Mouse (Mus musculus): ENCODE data around the gene Cpsf3. TPM values are rescaled to one million over a fixed set of nuclear protein-coding genes. Genes with fewer than 3 reads are reported as not detected.

Gene Cpsf3
- polyA plus RNA-seq (2016; fragmentation: Nextera tagmentation; extraction: Ambion mirVana) = 91.9 and 106 TPM in 2 replicates

DNA sequence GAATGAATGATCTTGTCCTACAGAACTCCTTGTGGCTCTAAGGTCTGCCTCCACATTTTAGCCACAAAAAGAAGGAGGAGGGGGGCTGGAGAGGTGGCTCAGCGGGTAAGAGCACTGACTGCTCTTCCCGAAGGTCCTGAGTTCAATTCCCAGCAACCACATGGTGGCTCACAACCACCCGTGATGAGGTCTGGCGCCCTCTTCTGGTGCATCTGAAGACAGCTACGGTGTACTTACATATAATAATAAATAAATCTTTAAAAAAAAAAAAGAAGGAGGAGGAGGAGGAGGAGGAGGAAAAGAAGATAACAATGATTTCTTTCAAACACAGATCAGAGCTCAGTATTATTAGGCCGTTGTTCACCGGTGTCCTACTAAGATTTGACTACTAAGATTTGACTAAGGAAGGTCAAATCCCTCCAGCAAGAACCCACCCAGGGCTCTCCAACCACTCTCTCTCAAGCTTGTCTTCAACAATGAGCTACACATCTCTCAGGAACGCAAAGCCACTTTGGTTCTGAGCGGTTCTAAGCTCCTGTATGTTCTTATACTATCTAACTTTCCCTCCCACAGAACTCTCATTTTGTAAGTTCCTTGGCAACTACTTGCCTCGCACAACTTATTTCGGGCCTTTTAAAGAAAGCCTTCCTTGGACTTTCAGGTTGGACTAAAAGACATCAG lies at the start of gene Cpsf3:
TSS of gene Cpsf3 (plus strand) at position 631 of the 681 bp plus-strand sequence.
- Histone ChIP-seq H3K36me3 (0 out of 2 replicates have a peak, but pooled peaks cover 3% of the 10 kb centered on the region), H3K27me3 (ENCODE audit: insufficient read depth, poor library complexity, severe bottlenecking) (no peaks in the 10 kb centered on the region), H3K4me1 (peaks cover 8% of the 10 kb centered on the region; the same call in 1 of the 2 replicates), H3K4me3 (peak within 1 kb of the TSS; percentile 82), H3K27ac (peak within 1 kb of the TSS; percentile 92), H3K9me3 (no peaks in the 10 kb centered on the region)
- 46% methylated on average over 11 of the region's 11 CpGs for WGBS
- no peak for DNase-seq (ENCODE audit: low spot score)

DNA sequence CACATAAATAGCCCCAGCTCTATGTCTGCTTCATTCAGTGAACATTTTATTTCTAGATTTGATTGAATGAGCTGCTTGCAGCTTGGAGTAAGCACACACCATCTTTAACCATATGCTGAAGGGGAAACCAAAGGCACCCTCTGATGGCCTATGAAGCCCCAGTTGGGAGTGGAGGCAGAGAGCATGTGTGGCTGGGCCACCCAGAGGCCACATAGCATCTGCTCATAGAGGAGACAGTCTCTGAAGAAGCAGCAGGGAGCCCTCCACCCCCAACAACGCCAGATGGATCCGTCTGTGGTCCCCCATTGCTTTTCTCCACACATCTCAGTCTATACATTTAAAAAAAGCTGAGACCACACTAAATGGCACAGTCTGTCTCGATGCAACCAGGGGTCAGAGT lies 43.2 kb upstream of the Cpsf3 start:
- DNase-seq (ENCODE audit: low spot score) = no peak
- H3K27me3 ChIP-seq (ENCODE audit: insufficient read depth, poor library complexity, severe bottlenecking) = no peaks in the 10 kb centered on the region
- H3K4me3 ChIP-seq = no peak overlapping the region
- no peak overlapping the region for H3K27ac ChIP-seq
- 82% methylated on average over 3 of the region's 3 CpGs for WGBS
- H3K4me1 ChIP-seq = no peaks in the 10 kb centered on the region
- H3K36me3 ChIP-seq = peaks cover 65% of the 10 kb centered on the region
- H3K9me3 ChIP-seq = no peaks in the 10 kb centered on the region

GRCm38 (mm10) chr12:21244375-21244960 lies 40.7 kb upstream of the Cpsf3 start:
- WGBS = 91% methylated on average over 11 of the region's 11 CpGs
- H3K27ac ChIP-seq = no peak overlapping the region
- peaks cover 7% of the 10 kb centered on the region; the same call in 1 of the 2 replicates for H3K4me1 ChIP-seq
- H3K36me3 ChIP-seq = peaks cover 63% of the 10 kb centered on the region
- no peak for DNase-seq (ENCODE audit: low spot score)
- no peaks in the 10 kb centered on the region for H3K9me3 ChIP-seq
- H3K27me3 ChIP-seq (ENCODE audit: insufficient read depth, poor library complexity, severe bottlenecking) = no peaks in the 10 kb centered on the region
- no peak overlapping the region for H3K4me3 ChIP-seq

DNA sequence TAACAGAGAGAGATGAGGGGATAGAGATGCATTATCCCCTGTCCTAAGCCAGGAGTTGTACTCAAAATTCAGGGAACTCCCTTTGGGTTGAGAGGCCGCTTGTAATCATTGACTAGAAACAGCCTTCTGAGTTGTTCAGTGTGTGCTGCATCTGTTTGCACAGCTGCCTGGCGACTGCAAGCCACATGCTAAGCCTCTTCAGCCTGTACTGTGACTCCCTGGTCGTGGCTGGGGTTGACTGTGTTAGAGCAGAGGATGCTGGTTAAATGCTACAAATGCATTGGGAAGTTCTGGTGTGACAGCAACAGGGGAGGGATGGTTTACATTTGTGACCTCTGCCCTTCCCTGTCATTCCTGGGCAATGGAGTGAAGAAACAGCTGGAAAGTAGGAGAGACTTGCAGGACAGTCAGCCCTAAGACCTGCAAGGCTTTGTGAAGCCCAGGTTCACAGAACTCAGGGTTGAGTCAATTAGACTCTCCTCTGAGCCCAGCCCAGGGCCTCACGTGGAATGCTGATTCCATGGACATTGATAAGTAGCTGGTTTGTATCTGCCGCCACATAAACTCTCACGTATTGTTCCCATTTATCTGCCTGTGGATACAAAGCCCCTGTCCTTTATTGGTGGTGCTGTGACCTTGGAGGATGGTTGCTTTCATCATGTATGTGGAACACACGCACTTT lies 37.3 kb upstream of the Cpsf3 start:
- peaks cover 76% of the 10 kb centered on the region for H3K36me3 ChIP-seq
- peaks cover 7% of the 10 kb centered on the region; the same call in 1 of the 2 replicates for H3K4me1 ChIP-seq
- 72% methylated on average over 7 of the region's 7 CpGs for WGBS
- no peaks in the 10 kb centered on the region for H3K27me3 ChIP-seq (ENCODE audit: insufficient read depth, poor library complexity, severe bottlenecking)
- H3K4me3 ChIP-seq = no peak overlapping the region
- no peak for DNase-seq (ENCODE audit: low spot score)
- no peaks in the 10 kb centered on the region for H3K9me3 ChIP-seq
- no peak overlapping the region; the same call in 1 of the 2 replicates for H3K27ac ChIP-seq

GRCm38 (mm10) chr12:21260494-21261256 lies 24.5 kb upstream of the Cpsf3 start:
- H3K4me3 ChIP-seq = no peak overlapping the region
- no peaks in the 10 kb centered on the region for H3K9me3 ChIP-seq
- DNase-seq (ENCODE audit: low spot score) = no peak
- WGBS = 87% methylated on average over 6 of the region's 6 CpGs
- H3K4me1 ChIP-seq = peaks cover 6% of the 10 kb centered on the region; the same call in 1 of the 2 replicates
- H3K27ac ChIP-seq = no peak overlapping the region
- peaks cover 75% of the 10 kb centered on the region for H3K36me3 ChIP-seq
- no peaks in the 10 kb centered on the region for H3K27me3 ChIP-seq (ENCODE audit: insufficient read depth, poor library complexity, severe bottlenecking)

DNA sequence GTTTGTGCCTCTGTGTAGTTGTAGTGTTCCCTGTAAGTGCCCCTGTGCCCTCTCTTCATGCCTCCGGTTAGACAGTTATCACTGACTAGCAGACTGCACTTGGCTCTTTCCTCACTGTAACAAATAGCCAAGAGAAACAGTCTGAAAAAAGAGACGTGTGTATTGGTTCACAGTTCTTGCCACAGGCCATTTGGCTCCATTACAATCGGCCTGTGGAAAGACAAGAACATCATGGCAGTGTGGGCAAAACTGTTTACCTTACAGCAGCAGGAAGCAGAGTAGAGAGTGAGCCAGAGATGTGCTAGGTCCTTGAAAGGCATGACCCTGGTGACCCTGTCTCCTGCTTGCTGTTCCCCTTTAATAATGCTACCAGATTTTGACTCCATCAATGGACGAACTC lies 23.7 kb upstream of the Cpsf3 start:
- Histone ChIP-seq H3K4me1 (peaks cover 6% of the 10 kb centered on the region; the same call in 1 of the 2 replicates), H3K9me3 (no peaks in the 10 kb centered on the region), H3K4me3 (no peak overlapping the region), H3K27ac (no peak overlapping the region), H3K36me3 (peaks cover 75% of the 10 kb centered on the region), H3K27me3 (ENCODE audit: insufficient read depth, poor library complexity, severe bottlenecking) (no peaks in the 10 kb centered on the region)
- no peak for DNase-seq (ENCODE audit: low spot score)
- WGBS = 81% methylated on average over 4 of the region's 4 CpGs

DNA sequence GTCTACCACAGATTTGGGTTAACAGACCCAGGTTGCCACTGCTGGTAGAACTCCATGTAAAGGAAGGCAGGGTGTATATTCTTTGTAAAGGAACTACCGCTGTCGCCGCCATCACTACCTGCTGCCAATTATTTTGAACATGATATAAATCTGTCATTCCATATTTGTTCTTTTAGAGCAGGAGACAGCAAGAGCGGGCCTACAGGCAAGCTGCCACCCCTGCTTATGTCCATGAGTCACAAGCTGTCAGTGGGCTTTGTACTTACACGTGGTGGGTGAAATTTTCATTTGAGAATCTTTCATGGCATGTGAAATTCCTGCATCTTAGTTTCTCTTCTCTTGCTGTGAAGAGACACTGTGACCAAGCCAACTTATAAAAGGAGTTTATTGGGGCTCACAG lies 21.9 kb upstream of the Cpsf3 start:
- no peaks in the 10 kb centered on the region for H3K27me3 ChIP-seq (ENCODE audit: insufficient read depth, poor library complexity, severe bottlenecking)
- peaks cover 69% of the 10 kb centered on the region for H3K36me3 ChIP-seq
- H3K4me3 ChIP-seq = no peak overlapping the region
- H3K9me3 ChIP-seq = no peaks in the 10 kb centered on the region
- H3K27ac ChIP-seq = no peak overlapping the region
- H3K4me1 ChIP-seq = peaks cover 6% of the 10 kb centered on the region; the same call in 1 of the 2 replicates
- WGBS = 93% methylated on average over 5 of the region's 5 CpGs
- DNase-seq (ENCODE audit: low spot score) = no peak

DNA sequence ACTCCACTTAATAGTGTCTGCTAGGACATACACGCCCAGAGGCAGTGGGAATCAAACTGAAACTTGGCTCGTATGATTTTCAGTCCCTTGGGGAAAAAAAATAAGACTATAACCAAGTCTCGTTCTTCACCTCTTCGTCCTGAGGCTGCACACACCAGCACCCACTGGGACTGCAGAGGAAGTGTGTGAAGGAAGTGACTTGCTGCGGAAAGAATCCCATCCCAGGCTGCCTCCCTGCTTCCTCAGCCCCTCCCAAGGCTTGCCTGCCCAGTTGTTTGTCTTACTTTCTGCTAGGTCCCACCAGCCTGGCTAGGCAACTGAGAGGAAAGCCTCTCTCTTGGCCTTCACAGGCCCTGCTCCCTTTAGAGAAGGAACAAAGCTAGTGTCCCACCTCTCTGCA lies 20.9 kb upstream of the Cpsf3 start:
- Histone ChIP-seq H3K27me3 (ENCODE audit: insufficient read depth, poor library complexity, severe bottlenecking) (no peaks in the 10 kb centered on the region), H3K36me3 (peaks cover 69% of the 10 kb centered on the region), H3K9me3 (no peaks in the 10 kb centered on the region), H3K27ac (peak overlapping the region; percentile 59), H3K4me3 (no peak overlapping the region), H3K4me1 (peaks cover 6% of the 10 kb centered on the region; the same call in 1 of the 2 replicates)
- WGBS = 69% methylated on average over 5 of the region's 5 CpGs
- no peak for DNase-seq (ENCODE audit: low spot score)

GRCm38 (mm10) chr12:21264970-21265369 lies 20.2 kb upstream of the Cpsf3 start:
- 89% methylated on average over 3 of the region's 3 CpGs for WGBS
- H3K27me3 ChIP-seq (ENCODE audit: insufficient read depth, poor library complexity, severe bottlenecking) = no peaks in the 10 kb centered on the region
- no peaks in the 10 kb centered on the region for H3K9me3 ChIP-seq
- no peak overlapping the region for H3K4me3 ChIP-seq
- H3K27ac ChIP-seq = peak overlapping the region; percentile 59; the same call in 1 of the 2 replicates
- H3K36me3 ChIP-seq = peaks cover 70% of the 10 kb centered on the region
- no peak for DNase-seq (ENCODE audit: low spot score)
- H3K4me1 ChIP-seq = peaks cover 6% of the 10 kb centered on the region; the same call in 1 of the 2 replicates

GRCm38 (mm10) chr12:21265501-21265900 lies 19.7 kb upstream of the Cpsf3 start:
- Histone ChIP-seq H3K9me3 (no peaks in the 10 kb centered on the region), H3K27ac (no peak overlapping the region), H3K36me3 (peaks cover 70% of the 10 kb centered on the region), H3K27me3 (ENCODE audit: insufficient read depth, poor library complexity, severe bottlenecking) (no peaks in the 10 kb centered on the region), H3K4me1 (peaks cover 6% of the 10 kb centered on the region; the same call in 1 of the 2 replicates), H3K4me3 (no peak overlapping the region)
- DNase-seq (ENCODE audit: low spot score) = no peak
- WGBS = 85% methylated on average over 4 of the region's 4 CpGs

- DNase-seq (ENCODE audit: low spot score) = peak; percentile 80
- WGBS = 74% methylated on average over 14 of the region's 14 CpGs
- H3K27me3 ChIP-seq (ENCODE audit: insufficient read depth, poor library complexity, severe bottlenecking) = no peaks in the 10 kb centered on the region
- no peak overlapping the region for H3K27ac ChIP-seq
- no peak overlapping the region for H3K4me3 ChIP-seq
- peaks cover 72% of the 10 kb centered on the region for H3K36me3 ChIP-seq
- peaks cover 6% of the 10 kb centered on the region; the same call in 1 of the 2 replicates for H3K4me1 ChIP-seq
- H3K9me3 ChIP-seq = no peaks in the 10 kb centered on the region
Observed at GRCm38 (mm10) chr12:21265946-21266783, 19.0 kb upstream of the Cpsf3 start.

- Histone ChIP-seq H3K27me3 (ENCODE audit: insufficient read depth, poor library complexity, severe bottlenecking) (no peaks in the 10 kb centered on the region), H3K9me3 (no peaks in the 10 kb centered on the region), H3K27ac (no peak overlapping the region), H3K4me3 (no peak overlapping the region), H3K36me3 (peaks cover 78% of the 10 kb centered on the region), H3K4me1 (peaks cover 6% of the 10 kb centered on the region; the same call in 1 of the 2 replicates)
- WGBS = 77% methylated on average over 2 of the region's 2 CpGs
- DNase-seq (ENCODE audit: low spot score) = no peak
Observed at GRCm38 (mm10) chr12:21266784-21267098, 18.4 kb upstream of the Cpsf3 start.
